Mouse (Mus musculus) adrenal gland, postnatal 25 days (tissue): Measurements from ENCODE around the gene Nampt. TPM values are rescaled to one million over a fixed set of nuclear protein-coding genes. Genes with fewer than 3 reads are reported as not detected.

Source experiments
- DNase-seq: peaks from one replicate; pipeline ENCODE4 v3.0.0; 2021; ENCODE audit warnings: mixed read lengths
- long read RNA-seq: library from polyadenylated mRNA; stranded (forward); transcript quantifications from one replicate; pipeline ENCODE4 v2.0.0, GENCODE M21; 2021
- total RNA-seq: library from RNA; stranded (reverse); gene quantifications from 2 replicates; pipeline ENCODE4 v1.2.3, GENCODE M21; 2021

The Nampt gene
- total RNA-seq = 95.2 and 98.7 TPM in 2 replicates
- long read RNA-seq, full-length matches to known transcripts = 78 of 102 reads
- long read RNA-seq, partial matches to known transcripts = 10 of 102 reads
- long read RNA-seq, other reads (novel, unspliced or antisense) = 14 of 102 reads

- DNase-seq = no peak
Measured at GRCm38 (mm10) chr12:32819416-32819815, at the start of gene Nampt. Nampt (plus strand) TSS chr12:32819545.

GRCm38 (mm10) chr12:32770766-32771165, 48.6 kb upstream of the Nampt start:
- DNase-seq = no peak

- no peak for DNase-seq
Measured at GRCm38 (mm10) chr12:32774592-32774991, 44.8 kb upstream of the Nampt start.

- no peak for DNase-seq
Measured at GRCm38 (mm10) chr12:32789092-32789491, 30.3 kb upstream of the Nampt start.

GRCm38 (mm10) chr12:32795765-32796471, 23.4 kb upstream of the Nampt start:
- no peak for DNase-seq

GRCm38 (mm10) chr12:32797438-32797837, 21.9 kb upstream of the Nampt start:
- DNase-seq = no peak

- no peak for DNase-seq
Measured at GRCm38 (mm10) chr12:32801078-32801477, 18.3 kb upstream of the Nampt start.

GRCm38 (mm10) chr12:32805559-32805958, 13.8 kb upstream of the Nampt start:
- DNase-seq = no peak

GRCm38 (mm10) chr12:32819823-32820605, 669 bp downstream of the Nampt start:
- DNase-seq = peak; percentile 99

- DNase-seq = peak; percentile 77
Measured at GRCm38 (mm10) chr12:32820688-32821503, 1.6 kb downstream of the Nampt start.

- DNase-seq = no peak
Measured at GRCm38 (mm10) chr12:32821504-32822011, 2.2 kb downstream of the Nampt start.

GRCm38 (mm10) chr12:32822066-32822465, 2.7 kb downstream of the Nampt start:
- no peak for DNase-seq

- no peak for DNase-seq
Measured at GRCm38 (mm10) chr12:32824586-32824985, 5.2 kb downstream of the Nampt start.

GRCm38 (mm10) chr12:32826971-32827370, 7.6 kb downstream of the Nampt start:
- peak; percentile 72 for DNase-seq

- no peak for DNase-seq
Measured at GRCm38 (mm10) chr12:32828137-32828760, 8.9 kb downstream of the Nampt start.

- no peak for DNase-seq
Measured at GRCm38 (mm10) chr12:32829321-32830090, 10.2 kb downstream of the Nampt start.

- no peak for DNase-seq
Measured at GRCm38 (mm10) chr12:32832076-32832475, 12.7 kb downstream of the Nampt start.

- no peak for DNase-seq
Measured at GRCm38 (mm10) chr12:32834781-32835180, 15.4 kb downstream of the Nampt start.

GRCm38 (mm10) chr12:32835235-32835634, 15.9 kb downstream of the Nampt start:
- no peak for DNase-seq

GRCm38 (mm10) chr12:32838406-32838805, 19.1 kb downstream of the Nampt start:
- no peak for DNase-seq

- DNase-seq = no peak
Measured at GRCm38 (mm10) chr12:32838954-32839353, 19.6 kb downstream of the Nampt start.
